13 mouse cellular contexts compared by ENCODE assay signal in genomic region chr1:60935968-60936581, GRCm38 (mm10). TPM values are rescaled to one million over a fixed set of nuclear protein-coding genes. Genes with fewer than 3 reads are reported as not detected.
DNase-seq lines count a peak whose midpoint lies in the region; ATAC-seq lines count a peak whose summit lies in the region.
"Had no signal": no experiment of that assay in that cellular context is flagged by ENCODE, and none has a peak within 500 bp of the region (broad histone marks: within the 10 kb centered on the region; RNA-seq: fewer than 3 reads in every experiment).

No protein-coding gene starts in this region.

- H3K27me3 ChIP-seq in intestine, embryonic 15.5 days (replicated peaks) = no peaks in the 10 kb centered on the region
- H3K27me3 ChIP-seq: limb, embryonic 12.5 days had no signal

- DNase-seq in frontal cortex, postnatal 14 days (ENCODE audit: low spot score in 2 of 2) = no peak
- DNase-seq in right cerebral cortex, postnatal 10 days (ENCODE audit: low spot score in 2 of 2) = peak; percentile 48 to 69
- no peak for DNase-seq in right cerebral cortex, postnatal 14 days
- DNase-seq in layer of hippocampus, adult 8-10 months (ENCODE audit: low spot score in 2 of 2) = peak; percentile 23 to 28
- peak; percentile 66 for DNase-seq in telencephalon, adult 2 months (ENCODE audit: low read depth, low spot score)
- no peak for DNase-seq in adipocyte (ENCODE audit: low spot score)
- DNase-seq: kidney, postnatal 36 days had no signal

- no peaks in the 10 kb centered on the region for H3K9me3 ChIP-seq in intestine, embryonic 15.5 days
- H3K9me3 ChIP-seq: limb, embryonic 12.5 days had no signal

- H3K36me3 ChIP-seq in intestine, embryonic 15.5 days = no peaks in the 10 kb centered on the region
- H3K36me3 ChIP-seq: limb, embryonic 12.5 days had no signal

- peak; percentile 81 for ATAC-seq in frontal cortex, adult (ENCODE audit: low TSS enrichment)
- no peak for ATAC-seq in intestine, embryonic 15.5 days

- WGBS in intestine, embryonic 15.5 days = 58% methylated on average over 8 of the region's 8 CpGs

- no peak overlapping the region for H3K27ac ChIP-seq in intestine, embryonic 15.5 days
- H3K27ac ChIP-seq: limb, embryonic 12.5 days; macrophage had no signal

- no peaks in the 10 kb centered on the region for H3K4me1 ChIP-seq in intestine, embryonic 15.5 days (replicated peaks)

- H3K4me3 ChIP-seq in intestine, embryonic 15.5 days (replicated peaks) = no peak overlapping the region
- H3K4me3 ChIP-seq: limb, embryonic 12.5 days had no signal

- H3K9ac ChIP-seq in intestine, embryonic 15.5 days = no peak overlapping the region
- H3K9ac ChIP-seq: limb, embryonic 12.5 days had no signal

- no peak overlapping the region for H3K4me2 ChIP-seq in intestine, embryonic 15.5 days (replicated peaks)
- H3K4me2 ChIP-seq: limb, embryonic 12.5 days had no signal

RNA-seq across cellular contexts. Expression of gene Icos, which starts 41.7 kb away (rescaled TPM):
- total RNA-seq in layer of hippocampus, adult 8-10 months (2022) = under 1 TPM in 2 of 4 experiments, not detected in 2; 0.11 to 0.32 TPM
- polyA plus RNA-seq in intestine, embryonic 15.5 days (2015; fragmentation: Nextera tagmentation; extraction: Ambion mirVana) = 0.29 and 0.70 TPM in 2 replicates

RNA-seq across cellular contexts. Expression of gene Ctla4, which starts 49.3 kb away (rescaled TPM):
- not detected for total RNA-seq in layer of hippocampus, adult 8-10 months (2022)
- not detected in 2 replicates for polyA plus RNA-seq in intestine, embryonic 15.5 days (2015; fragmentation: Nextera tagmentation; extraction: Ambion mirVana)
- total RNA-seq: gastrocnemius, postnatal 4 days had no signal
- polyA plus RNA-seq: macrophage; testis, adult 2 months had no signal

Comparison
In these comparisons a context has a peak if more than half of its experiments do, and no peak if none do; other contexts are left out.
1. DNase-seq: peak in right cerebral cortex, postnatal 10 days (2 of 2), layer of hippocampus, adult 8-10 months (2 of 2) and telencephalon, adult 2 months (single experiment); none in frontal cortex, postnatal 14 days (0 of 2), right cerebral cortex, postnatal 14 days (single experiment) and adipocyte (single experiment).